Mouse (Mus musculus): ENCODE data around the gene Vmn1r226.

Gene Vmn1r226

DNA sequence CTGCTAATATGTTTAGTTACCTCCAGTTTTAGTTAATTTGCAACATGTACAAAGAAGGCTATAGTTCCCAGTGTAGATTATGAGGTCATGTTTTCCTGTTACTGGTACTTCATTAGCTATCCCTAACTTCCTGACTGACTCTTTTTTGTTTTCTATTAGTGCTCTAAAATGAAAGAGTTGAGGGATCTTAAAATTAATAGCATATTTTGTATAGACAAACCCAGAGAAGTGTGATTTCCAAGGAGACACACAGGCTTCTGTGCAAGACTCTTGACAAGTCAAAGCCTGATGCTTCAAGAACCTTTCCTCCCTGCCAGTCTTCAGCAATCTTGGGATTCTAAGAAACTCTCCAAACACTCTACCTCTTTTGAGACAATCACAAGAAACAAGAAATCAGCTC is at the start of gene Vmn1r226:
TSS of gene Vmn1r226 (plus strand) at position 301 of the 400 bp plus-strand sequence.
- DNase-seq (ENCODE audit: low spot score in 2 of 2): no peak

DNA sequence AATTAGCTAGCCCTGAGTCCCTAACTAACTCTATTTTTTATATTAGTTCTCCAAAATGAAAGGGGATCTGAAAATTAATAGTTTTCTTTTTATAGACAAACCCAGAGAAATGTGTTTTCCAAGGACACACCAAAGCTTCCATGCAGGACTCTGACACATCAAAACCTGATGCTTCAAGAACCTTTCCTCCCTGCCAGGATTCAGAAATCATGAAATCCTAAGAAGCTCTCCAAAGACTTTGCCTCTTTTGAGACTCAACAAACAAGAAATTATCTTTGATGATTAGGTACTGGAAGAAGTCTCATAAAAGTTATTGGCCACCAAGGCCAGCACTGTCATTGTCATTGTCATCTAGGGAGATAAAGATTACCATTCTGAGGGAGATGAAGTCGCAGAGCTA is 46.9 kb downstream of the Vmn1r226 start, which contains the start of gene Vmn1r227:
TSS of gene Vmn1r227 (plus strand) at position 301 of the 400 bp plus-strand sequence.
- no peak for DNase-seq (ENCODE audit: low spot score in 2 of 2)
